24 mouse cellular contexts compared by ENCODE assay signal in the genomic region with DNA sequence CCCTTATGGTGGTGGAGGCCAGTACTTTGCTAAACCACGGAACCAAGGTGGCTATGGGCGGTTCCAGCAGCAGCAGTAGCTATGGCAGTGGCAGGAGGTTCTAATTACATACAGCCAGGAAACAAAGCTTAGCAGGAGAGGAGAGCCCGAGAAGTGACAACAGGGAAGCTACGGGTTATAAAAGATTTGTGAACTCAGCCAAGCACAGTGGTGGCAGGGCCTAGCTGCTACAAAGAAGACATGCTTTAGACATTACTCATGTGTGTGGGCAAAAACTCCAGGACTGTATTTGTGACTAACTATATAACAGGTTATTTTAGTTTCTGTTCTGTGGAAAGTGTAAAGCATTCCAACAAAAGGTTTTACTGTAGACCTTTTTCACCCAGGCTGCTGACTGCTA. TPM values are rescaled to one million over a fixed set of nuclear protein-coding genes. Genes with fewer than 3 reads are reported as not detected.
DNase-seq lines count a peak whose midpoint lies in the region; ATAC-seq and TF ChIP-seq lines count a peak whose summit lies in the region.
"Not testable (repeated sequence)": the region's sequence is repeated elsewhere in the genome, so short reads cannot be mapped to it uniquely, and the experiment has no call there.
"Had no signal": no experiment of that assay in that cellular context is flagged by ENCODE, and none has a peak within 500 bp of the region (broad histone marks: within the 10 kb centered on the region; RNA-seq: fewer than 3 reads in every experiment).

No protein-coding gene starts in this region.

- WGBS in embryonic facial prominence, embryonic 15.5 days, result 25% methylated on average over 4 of the region's 4 CpGs
- WGBS in heart, embryonic 13.5 days, result 32% methylated on average over 4 of the region's 4 CpGs
- WGBS in hindbrain, embryonic 10.5 days, result 19% methylated on average over 4 of the region's 4 CpGs
- 11% methylated on average over 4 of the region's 4 CpGs for WGBS in limb, embryonic 13.5 days
- WGBS in stomach, postnatal 0 days, result 32% methylated on average over 4 of the region's 4 CpGs

- H3K9me3 ChIP-seq in embryonic facial prominence, embryonic 15.5 days (replicated peaks); heart, embryonic 13.5 days; hindbrain, embryonic 10.5 days; limb, embryonic 13.5 days; stomach, postnatal 0 days (ENCODE audit: control insufficient read depth, low read length): not testable (repeated sequence)

- not testable (repeated sequence) for H3K79me2 ChIP-seq in myocyte (ENCODE audit: control insufficient read depth, insufficient read depth)

- in situ Hi-C loops in Patski (cut with MboI; ENCODE audit: low pct_unique_long_range_greater_than_20kb), result not testable (repeated sequence)

- POLR2A ChIA-PET in Patski (lab: Charles Lee), result not testable (repeated sequence)

- CTCF ChIA-PET in Patski (lab: Charles Lee), result interaction anchor here (1.0 to 1.7 kb wide), 3 partner anchors 10 to 19 kb away, joined by 3 to 5 read pairs (median 3); no protein-coding TSS in a partner anchor

- H3K27me3 ChIP-seq in Patski; embryonic facial prominence, embryonic 15.5 days; heart, embryonic 13.5 days (replicated peaks); hindbrain, embryonic 10.5 days (ENCODE audit: insufficient read depth, poor library complexity, severe bottlenecking); limb, embryonic 13.5 days; myocyte (ENCODE audit: control insufficient read depth, insufficient read depth, insufficient read length); stomach, postnatal 0 days (ENCODE audit: control insufficient read depth, insufficient read depth, low read length): not testable (repeated sequence)

- H3K27ac ChIP-seq in embryonic facial prominence, embryonic 15.5 days (replicated peaks), result peak overlapping the region; percentile 59; the same call in 1 of the 2 replicates
- peak overlapping the region; percentile 83 for H3K27ac ChIP-seq in heart, embryonic 13.5 days (replicated peaks)
- H3K27ac ChIP-seq in hindbrain, embryonic 10.5 days, result peak overlapping the region; percentile 35; the same call in 1 of the 2 replicates
- H3K27ac ChIP-seq in limb, embryonic 13.5 days, result peak overlapping the region; percentile 39; the same call in 1 of the 2 replicates
- H3K27ac ChIP-seq in stomach, postnatal 0 days (replicated peaks), result peak overlapping the region; percentile 67

- DNase-seq in Patski (ENCODE audit: low read depth, low spot score), result peak; percentile 53
- DNase-seq in hindbrain, embryonic 10.5 days (ENCODE audit: low spot score); stomach, postnatal 0 days (ENCODE audit: low spot score): not testable (repeated sequence)

- H3K9ac ChIP-seq in embryonic facial prominence, embryonic 15.5 days; heart, embryonic 13.5 days; limb, embryonic 13.5 days; stomach, postnatal 0 days (ENCODE audit: low read length): not testable (repeated sequence)

- not testable (repeated sequence) for TF ChIP-seq CTCF in Patski (IDR thresholded peaks at IDR 0.05); stomach, postnatal 0 days (IDR thresholded peaks at IDR 0.05; ENCODE audit: low read depth)

- not testable (repeated sequence) for H3ac ChIP-seq in myocyte (ENCODE audit: control insufficient read depth, insufficient read length)

- not testable (repeated sequence) for TF ChIP-seq POLR2A in myocyte (IDR thresholded peaks at IDR 0.05; ENCODE audit: insufficient read length, low read depth)

- H3K4me3 ChIP-seq in embryonic facial prominence, embryonic 15.5 days (replicated peaks); heart, embryonic 13.5 days; hindbrain, embryonic 10.5 days; limb, embryonic 13.5 days; myocyte; stomach, postnatal 0 days (ENCODE audit: low read depth, low read length): not testable (repeated sequence)

- not testable (repeated sequence) for ATAC-seq in Patski; embryonic facial prominence, embryonic 15.5 days (ENCODE audit: insufficient number of reproducible peaks, low FRiP score, low TSS enrichment, low read depth); heart, embryonic 13.5 days (ENCODE audit: extremely low read depth, insufficient number of reproducible peaks, low FRiP score, low TSS enrichment); limb, embryonic 13.5 days (ENCODE audit: low FRiP score, low read depth); stomach, postnatal 0 days (ENCODE audit: low FRiP score, low TSS enrichment)

- H3K4me2 ChIP-seq in embryonic facial prominence, embryonic 15.5 days (replicated peaks); heart, embryonic 13.5 days; limb, embryonic 13.5 days (replicated peaks); stomach, postnatal 0 days (replicated peaks; ENCODE audit: low read depth): not testable (repeated sequence)
- H3K4me2 ChIP-seq in myocyte (ENCODE audit: low read depth), result peak overlapping the region; percentile 85

- not testable (repeated sequence) for H3K36me3 ChIP-seq in embryonic facial prominence, embryonic 15.5 days; heart, embryonic 13.5 days; hindbrain, embryonic 10.5 days; limb, embryonic 13.5 days; myocyte (ENCODE audit: control insufficient read depth, insufficient read depth); stomach, postnatal 0 days (ENCODE audit: control insufficient read depth, insufficient read depth, low read length)

- peaks cover 19% of the 10 kb centered on the region for H3K4me1 ChIP-seq in embryonic facial prominence, embryonic 15.5 days
- H3K4me1 ChIP-seq in heart, embryonic 13.5 days, result peaks cover 69% of the 10 kb centered on the region
- H3K4me1 ChIP-seq in hindbrain, embryonic 10.5 days (replicated peaks), result peaks cover 60% of the 10 kb centered on the region
- peaks cover 31% of the 10 kb centered on the region for H3K4me1 ChIP-seq in limb, embryonic 13.5 days
- not testable (repeated sequence) for H3K4me1 ChIP-seq in stomach, postnatal 0 days (replicated peaks; ENCODE audit: control insufficient read depth, insufficient read depth)

- not testable (repeated sequence) for TF ChIP-seq EP300 in stomach, postnatal 0 days (optimal IDR thresholded peaks at IDR 0.05)

RNA-seq across cellular contexts. Expression of gene Fndc7, which starts 7.9 kb away (rescaled TPM):
- polyA plus RNA-seq in Patski (2021) (0.10 TPM), myocyte (2012; fragmentation: generic; extraction: Trizol) (0.26 TPM)
- polyA plus RNA-seq in embryonic facial prominence, embryonic 15.5 days (2015; fragmentation: Nextera tagmentation; extraction: Ambion mirVana), result 0.70 and 0.94 TPM in 2 replicates
- polyA plus RNA-seq in heart, embryonic 13.5 days (2015; fragmentation: Nextera tagmentation; extraction: Ambion mirVana), result 0.13 and 0.25 TPM in 2 replicates
- 0.05 TPM in 1 of 2 replicates, not detected in the other for polyA plus RNA-seq in hindbrain, embryonic 10.5 days (2016; fragmentation: Nextera tagmentation; extraction: Ambion mirVana)
- 0.09 and 0.23 TPM in 2 replicates for polyA plus RNA-seq in limb, embryonic 13.5 days (2015; fragmentation: Nextera tagmentation; extraction: Ambion mirVana)
- 0.28 and 0.67 TPM in 2 replicates for polyA plus RNA-seq in stomach, postnatal 0 days (2015; fragmentation: Nextera tagmentation; extraction: Ambion mirVana)
- polyA plus RNA-seq: forebrain, embryonic 11.5 days; forebrain, embryonic 16.5 days; G1E; kidney, embryonic 15.5 days; midbrain, embryonic 11.5 days had no signal

RNA-seq across cellular contexts. Expression of gene Prpf38b, which starts 29.7 kb away (rescaled TPM):
- polyA plus RNA-seq in Patski (2021), result 115 TPM
- polyA plus RNA-seq in embryonic facial prominence, embryonic 15.5 days (2015; fragmentation: Nextera tagmentation; extraction: Ambion mirVana), result 78.5 and 85.1 TPM in 2 replicates
- 49.0 and 49.1 TPM in 2 replicates for polyA plus RNA-seq in heart, embryonic 13.5 days (2015; fragmentation: Nextera tagmentation; extraction: Ambion mirVana)
- 52.6 and 74.6 TPM in 2 replicates for polyA plus RNA-seq in hindbrain, embryonic 10.5 days (2016; fragmentation: Nextera tagmentation; extraction: Ambion mirVana)
- polyA plus RNA-seq in limb, embryonic 13.5 days (2015; fragmentation: Nextera tagmentation; extraction: Ambion mirVana), result 82.3 and 90.7 TPM in 2 replicates
- polyA plus RNA-seq in myocyte (2012; fragmentation: generic; extraction: Trizol), result 19.0 TPM
- polyA plus RNA-seq in stomach, postnatal 0 days (2015; fragmentation: Nextera tagmentation; extraction: Ambion mirVana), result 26.1 and 31.1 TPM in 2 replicates

RNA-seq across cellular contexts. Expression of gene Stxbp3, which starts 41.5 kb away (rescaled TPM):
- polyA plus RNA-seq in Patski (2021) (60.3 TPM), myocyte (2012; fragmentation: generic; extraction: Trizol) (11.9 TPM)
- 42.1 and 44.0 TPM in 2 replicates for polyA plus RNA-seq in embryonic facial prominence, embryonic 15.5 days (2015; fragmentation: Nextera tagmentation; extraction: Ambion mirVana)
- 24.2 and 26.3 TPM in 2 replicates for polyA plus RNA-seq in heart, embryonic 13.5 days (2015; fragmentation: Nextera tagmentation; extraction: Ambion mirVana)
- 18.9 and 26.1 TPM in 2 replicates for polyA plus RNA-seq in hindbrain, embryonic 10.5 days (2016; fragmentation: Nextera tagmentation; extraction: Ambion mirVana)
- 38.6 and 38.8 TPM in 2 replicates for polyA plus RNA-seq in limb, embryonic 13.5 days (2015; fragmentation: Nextera tagmentation; extraction: Ambion mirVana)
- 38.6 and 39.3 TPM in 2 replicates for polyA plus RNA-seq in stomach, postnatal 0 days (2015; fragmentation: Nextera tagmentation; extraction: Ambion mirVana)

RNA-seq across cellular contexts. Expression of gene Henmt1, which starts 57.8 kb away (rescaled TPM):
- polyA plus RNA-seq in Patski (2021), result 0.04 TPM
- polyA plus RNA-seq in embryonic facial prominence, embryonic 15.5 days (2015; fragmentation: Nextera tagmentation; extraction: Ambion mirVana), result 0.77 and 0.80 TPM in 2 replicates
- polyA plus RNA-seq in heart, embryonic 13.5 days (2015; fragmentation: Nextera tagmentation; extraction: Ambion mirVana), result 0.29 TPM in 1 of 2 replicates, not detected in the other
- polyA plus RNA-seq in hindbrain, embryonic 10.5 days (2016; fragmentation: Nextera tagmentation; extraction: Ambion mirVana), result 0.58 and 0.86 TPM in 2 replicates
- polyA plus RNA-seq in limb, embryonic 13.5 days (2015; fragmentation: Nextera tagmentation; extraction: Ambion mirVana), result 0.92 and 1.2 TPM in 2 replicates
- polyA plus RNA-seq in myocyte (2012; fragmentation: generic; extraction: Trizol), result not detected
- polyA plus RNA-seq in stomach, postnatal 0 days (2015; fragmentation: Nextera tagmentation; extraction: Ambion mirVana), result 0.15 and 0.25 TPM in 2 replicates
- polyA plus RNA-seq: adrenal gland, adult 2 months; G1E; liver, adult 2 months; liver, embryonic 15.5 days had no signal

RNA-seq across cellular contexts. Expression of gene Gm9857, which starts 58.4 kb away (rescaled TPM):
- not detected for polyA plus RNA-seq in Patski (2021)
- 0.67 and 0.80 TPM in 2 replicates for polyA plus RNA-seq in embryonic facial prominence, embryonic 15.5 days (2015; fragmentation: Nextera tagmentation; extraction: Ambion mirVana)
- not detected in 2 replicates for polyA plus RNA-seq in heart, embryonic 13.5 days (2015; fragmentation: Nextera tagmentation; extraction: Ambion mirVana)
- not detected in 2 replicates for polyA plus RNA-seq in hindbrain, embryonic 10.5 days (2016; fragmentation: Nextera tagmentation; extraction: Ambion mirVana)
- polyA plus RNA-seq in limb, embryonic 13.5 days (2015; fragmentation: Nextera tagmentation; extraction: Ambion mirVana), result 0.74 TPM in 1 of 2 replicates, not detected in the other
- not detected for polyA plus RNA-seq in myocyte (2012; fragmentation: generic; extraction: Trizol)
- not detected in 2 replicates for polyA plus RNA-seq in stomach, postnatal 0 days (2015; fragmentation: Nextera tagmentation; extraction: Ambion mirVana)
- polyA plus RNA-seq: activated CD4-positive, CD25-positive, alpha-beta regulatory T cell, adult 4 months; adrenal gland, adult 2 months; cortical plate, adult 2 months; forebrain, embryonic 11.5 days; G1E; hindbrain, embryonic 15.5 days; inflammation-experienced regulatory T-cells, adult 6 months; kidney, embryonic 15.5 days; liver, adult 2 months; liver, embryonic 15.5 days; lung, embryonic 14.5 days; midbrain, embryonic 11.5 days; midbrain, embryonic 16.5 days; neural tube, embryonic 12.5 days; spleen, adult 2 months; urinary bladder, adult 2 months had no signal
